Mouse (Mus musculus) MEL (cell line): ENCODE data around the gene Krt80. TPM values are rescaled to one million over a fixed set of nuclear protein-coding genes. Genes with fewer than 3 reads are reported as not detected.
"Not testable (repeated sequence)": the region's sequence is repeated elsewhere in the genome, so short reads cannot be mapped to it uniquely, and the experiment has no call there.

Experiments used
- DNase-seq: peaks from one replicate; pipeline ENCODE4 v3.0.0; 2011; ENCODE audit warnings: low read depth, low spot score
- H3K27ac ChIP-seq: 2 replicates; pipeline ENCODE4 v1.5.1; 2012; ENCODE audit warnings: low read depth, mild to moderate bottlenecking, control low read depth, low read length, moderate library complexity; ENCODE audit not compliant: control insufficient read depth
- H3K27me3 ChIP-seq, 2 experiments: fragments of 150-350 bp in 1 of 2; sonication (generic) in 1 of 2; 2 replicates each; pipeline ENCODE4 v1.6.1; 2012; ENCODE audit warnings: low read length in 2 of 2, mild to moderate bottlenecking in 2 of 2, improper control_type of control experiment in 1 of 2, moderate library complexity in 1 of 2; ENCODE audit not compliant: insufficient read depth in 2 of 2, control insufficient read depth in 1 of 2
- H3K36me3 ChIP-seq, 2 experiments: 2 replicates each; pipeline ENCODE4 v1.6.1; 2012 to 2014; ENCODE audit warnings: low read length in 2 of 2, improper control_type of control experiment in 1 of 2, inconsistent platforms in 1 of 2, mild to moderate bottlenecking in 1 of 2; ENCODE audit not compliant: insufficient read depth in 2 of 2, control insufficient read depth in 1 of 2
- H3K4me1 ChIP-seq, 2 experiments: fragments of 150-350 bp in 1 of 2; sonication (generic) in 1 of 2; 2 replicates each; pipeline ENCODE4 v1.6.1; 2012; ENCODE audit warnings: low read length in 2 of 2, improper control_type of control experiment in 1 of 2, mild to moderate bottlenecking in 1 of 2; ENCODE audit not compliant: insufficient read depth in 2 of 2, control insufficient read depth in 1 of 2
- H3K4me3 ChIP-seq, 2 experiments: fragments of 150-350 bp in 1 of 2; sonication (generic) in 1 of 2; 2 replicates each; pipeline ENCODE4 v1.5.1; 2012; ENCODE audit warnings: low read depth in 2 of 2, low read length in 2 of 2, mild to moderate bottlenecking in 2 of 2, moderate library complexity in 2 of 2, control low read depth in 1 of 2, improper control_type of control experiment in 1 of 2; ENCODE audit not compliant: control insufficient read depth in 1 of 2, insufficient read depth in 1 of 2
- H3K79me2 ChIP-seq: 2 replicates; pipeline ENCODE4 v1.6.1; 2012; ENCODE audit warnings: mild to moderate bottlenecking, low read length, moderate library complexity; ENCODE audit not compliant: control insufficient read depth, poor library complexity, insufficient read depth
- H3K9ac ChIP-seq: 2 replicates; pipeline ENCODE4 v1.6.1; 2012; ENCODE audit warnings: low read depth, mild to moderate bottlenecking, control low read depth, low read length, moderate library complexity; ENCODE audit not compliant: control insufficient read depth, poor library complexity, severe bottlenecking
- H3K9me3 ChIP-seq: fragments of 150-350 bp; sonication (generic); replicated peaks from 2 replicates; pipeline ENCODE4 v1.6.1; 2012; ENCODE audit warnings: mild to moderate bottlenecking, low read length, improper control_type of control experiment, moderate library complexity; ENCODE audit not compliant: insufficient read depth
- CHD2 ChIP-seq: IDR thresholded peaks from 2 replicates; pipeline ENCODE4 v1.6.1; 2011; ENCODE audit warnings: low read length, improper control_type of control experiment
- CTCF ChIP-seq, 3 experiments: IDR thresholded peaks in 2 of 3; conservative IDR thresholded peaks in 1 of 3; 2 replicates each; pipeline ENCODE4 v1.5.1; 2011 to 2012; ENCODE audit warnings: low read length in 3 of 3, low read depth in 2 of 3, mild to moderate bottlenecking in 2 of 3, improper control_type of control experiment in 1 of 3, inconsistent platforms in 1 of 3, mixed read lengths in 1 of 3, moderate library complexity in 1 of 3; ENCODE audit not compliant: control insufficient read depth in 1 of 3, insufficient read depth in 1 of 3, poor library complexity in 1 of 3, severe bottlenecking in 1 of 3
- E2F4 ChIP-seq: IDR thresholded peaks from 2 replicates; pipeline ENCODE4 v1.6.1; 2011; ENCODE audit warnings: low read depth, low read length, improper control_type of control experiment, borderline replicate concordance
- EP300 ChIP-seq, 2 experiments: IDR thresholded peaks; 2 replicates each; pipeline ENCODE4 v1.6.1; 2011; ENCODE audit warnings: improper control_type of control experiment in 2 of 2, low read length in 2 of 2, low read depth in 1 of 2, mild to moderate bottlenecking in 1 of 2
- GATA1 ChIP-seq: IDR thresholded peaks from 2 replicates; pipeline ENCODE4 v1.6.1; 2011; ENCODE audit warnings: low read depth, low read length, improper control_type of control experiment
- KAT2A ChIP-seq: conservative IDR thresholded peaks from 2 replicates; pipeline ENCODE4 v1.6.1; 2012; ENCODE audit warnings: low read depth, low read length, improper control_type of control experiment, inconsistent platforms
- MEF2A ChIP-seq: IDR thresholded peaks from 2 replicates; pipeline ENCODE4 v1.6.1; 2014; ENCODE audit warnings: low read depth, mild to moderate bottlenecking, inconsistent platforms, low read length, improper control_type of control experiment; ENCODE audit not compliant: poor library complexity, insufficient replicate concordance, severe bottlenecking; ENCODE audit errors: extremely low read depth
- MXI1 ChIP-seq: IDR thresholded peaks from 2 replicates; pipeline ENCODE4 v1.6.1; 2011; ENCODE audit warnings: mild to moderate bottlenecking, low read depth, low read length, improper control_type of control experiment
- MYB ChIP-seq: IDR thresholded peaks from 2 replicates; pipeline ENCODE4 v1.6.1; 2011; ENCODE audit warnings: mild to moderate bottlenecking, low read depth, low read length, improper control_type of control experiment
- MYC ChIP-seq: IDR thresholded peaks from 2 replicates; pipeline ENCODE4 v1.6.1; 2011; ENCODE audit warnings: low read depth, mild to moderate bottlenecking, low read length, improper control_type of control experiment, moderate library complexity
- NELFE ChIP-seq: IDR thresholded peaks from 2 replicates; pipeline ENCODE4 v1.6.1; 2011; ENCODE audit warnings: low read depth, low read length, improper control_type of control experiment
- POLR2AphosphoS2 ChIP-seq: IDR thresholded peaks from 2 replicates; pipeline ENCODE4 v1.6.1; 2011; ENCODE audit warnings: low read length, improper control_type of control experiment
- POLR2AphosphoS5 ChIP-seq: IDR thresholded peaks from 2 replicates; pipeline ENCODE4 v1.6.1; 2012; ENCODE audit warnings: low read depth, borderline replicate concordance, mild to moderate bottlenecking, inconsistent platforms, low read length, moderate library complexity, mixed read lengths
- RAD21 ChIP-seq: IDR thresholded peaks from 2 replicates; pipeline ENCODE4 v1.6.1; 2011; ENCODE audit warnings: mild to moderate bottlenecking, low read depth, low read length, improper control_type of control experiment
- RCOR1 ChIP-seq: IDR thresholded peaks from 2 replicates; pipeline ENCODE4 v1.6.1; 2012; ENCODE audit warnings: low read depth, mild to moderate bottlenecking, inconsistent platforms, low read length, improper control_type of control experiment
- SMC3 ChIP-seq: IDR thresholded peaks from 2 replicates; pipeline ENCODE4 v1.6.1; 2011; ENCODE audit warnings: low read depth, low read length, improper control_type of control experiment
- USF1 ChIP-seq: IDR thresholded peaks from 2 replicates; pipeline ENCODE4 v1.6.1; 2014; ENCODE audit warnings: low read depth, mild to moderate bottlenecking, inconsistent platforms, low read length, improper control_type of control experiment, moderate library complexity
- USF2 ChIP-seq, 2 experiments: IDR thresholded peaks; 2 replicates each; pipeline ENCODE4 v1.6.1; 2011 to 2012; ENCODE audit warnings: improper control_type of control experiment in 2 of 2, low read length in 2 of 2, borderline replicate concordance in 1 of 2, inconsistent platforms in 1 of 2, low read depth in 1 of 2, mild to moderate bottlenecking in 1 of 2; ENCODE audit not compliant: insufficient read depth in 1 of 2
- ZC3H11A ChIP-seq: IDR thresholded peaks from 2 replicates; pipeline ENCODE4 v1.6.1; 2012; ENCODE audit warnings: low read depth, mild to moderate bottlenecking, inconsistent platforms, low read length, improper control_type of control experiment
- polyA plus RNA-seq, 2 experiments: library from polyadenylated mRNA; stranded (reverse) in 1 of 2; unstranded in 1 of 2; fragments of >175 nt in 1 of 2; fragments of >200 nt in 1 of 2; gene quantifications; 2 replicates each; pipeline versions ENCODE4 v1.2.1 to v1.2.4; 2012; ENCODE audit warnings: low replicate concordance in 2 of 2, low read depth in 1 of 2; ENCODE audit not compliant: insufficient read length in 2 of 2, insufficient read depth in 1 of 2, missing spikeins in 1 of 2
- total RNA-seq: library from RNA; depleted of rRNA; stranded (reverse); fragments of 300-350 nt; gene quantifications from 2 replicates; pipeline ENCODE4 v1.2.3, GENCODE M21; 2012

Gene Krt80
- total and polyA plus RNA-seq, 3 experiments = not detected

DNA sequence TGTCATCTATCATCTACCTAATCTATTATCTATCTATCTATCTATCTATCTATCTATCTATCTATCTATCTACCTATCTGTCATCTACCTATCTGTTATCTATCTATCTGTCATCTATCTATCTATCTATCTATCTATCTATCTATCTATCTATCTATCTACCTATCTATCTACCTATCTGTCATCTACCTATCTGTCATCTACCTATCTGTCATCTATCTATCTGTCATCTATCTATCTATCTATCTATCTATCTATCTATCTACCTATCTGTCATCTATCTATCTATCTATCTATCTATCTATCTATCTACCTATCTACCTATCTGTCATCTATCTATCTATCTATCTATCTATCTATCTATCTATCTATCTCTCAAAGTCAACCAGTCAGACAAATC is 45.6 kb downstream of the Krt80 start:
- peaks cover 11 to 25% of the 10 kb centered on the region in 2 experiments for H3K4me1 ChIP-seq
- not testable (repeated sequence) for H3K9ac ChIP-seq, DNase-seq, H3K4me3 ChIP-seq, H3K27me3 ChIP-seq, H3K79me2 ChIP-seq, H3K9me3 ChIP-seq, H3K27ac ChIP-seq
- peak; percentile 77; the same call in 1 of the 2 replicates for TF ChIP-seq GATA1
- peaks cover 0 to 17% of the 10 kb centered on the region in 2 experiments; a peak in 2 of 4 replicates for H3K36me3 ChIP-seq

DNA sequence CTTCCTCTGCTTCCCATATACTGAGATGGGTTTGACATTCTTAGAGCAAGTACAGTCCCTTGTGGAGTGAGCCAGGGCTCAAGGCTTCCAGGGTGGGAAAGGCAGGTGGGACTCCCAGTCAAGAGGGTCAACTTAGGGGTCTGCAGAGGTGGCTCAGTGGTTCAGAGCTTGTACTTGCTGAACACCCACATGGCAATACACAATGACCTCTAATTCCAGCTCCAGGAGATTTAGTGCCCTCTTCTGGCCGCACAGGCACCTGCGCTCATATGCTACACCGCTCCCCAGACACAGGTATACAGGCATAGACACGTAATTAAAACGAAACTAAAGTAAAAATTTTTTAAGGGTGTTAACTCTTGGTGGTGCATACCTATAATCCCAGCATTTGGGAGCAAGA is 46.5 kb downstream of the Krt80 start:
- Histone ChIP-seq H3K4me1 (peaks cover 19 to 34% of the 10 kb centered on the region in 2 experiments), H3K27me3 (no peaks in the 10 kb centered on the region), H3K36me3 (peaks cover 0 to 26% of the 10 kb centered on the region in 2 experiments; a peak in 2 of 4 replicates), H3K27ac (no peak overlapping the region), H3K79me2 (no peaks in the 10 kb centered on the region), H3K9ac (no peak overlapping the region), H3K9me3 (no peaks in the 10 kb centered on the region), H3K4me3 (no peak overlapping the region)
- peak; percentile 52 for DNase-seq
- TF ChIP-seq RAD21 = peak; percentile 19
- TF ChIP-seq SMC3 = peak; percentile 34
- no peak for TF ChIP-seq MYB
- peak; percentile 43 to 57 (median 54) for TF ChIP-seq CTCF (IDR thresholded peaks at IDR 0.05 in 2 of 3, conservative IDR thresholded peaks at IDR 0.05 in 1 of 3; ENCODE audit: control insufficient read depth in 1 of 3, insufficient read depth in 1 of 3, low read depth in 2 of 3, low read length in 3 of 3, poor library complexity in 1 of 3, severe bottlenecking in 1 of 3)
- no peak for TF ChIP-seq MXI1

DNA sequence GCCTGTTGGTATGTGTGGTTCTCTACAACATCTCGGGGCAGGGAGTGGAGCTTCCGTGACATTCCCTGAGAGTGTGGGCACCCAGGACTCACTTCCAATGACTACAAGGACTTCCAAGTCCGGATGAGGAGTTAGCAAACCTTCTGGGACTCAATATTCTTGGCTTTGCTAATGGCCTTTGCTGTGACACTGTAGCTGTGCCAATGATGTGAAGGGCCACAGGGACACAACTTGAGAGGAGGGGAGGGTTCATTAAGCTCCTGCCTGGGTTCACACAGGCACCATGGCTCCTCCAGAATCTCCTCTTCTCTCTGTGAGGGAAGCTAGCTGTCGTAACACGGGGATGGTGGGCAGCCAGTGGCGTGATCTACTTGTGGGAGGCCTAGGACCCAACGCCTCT is 47.3 kb downstream of the Krt80 start:
- Histone ChIP-seq H3K4me1 (peaks cover 23 to 41% of the 10 kb centered on the region in 2 experiments), H3K36me3 (peaks cover 0 to 32% of the 10 kb centered on the region in 2 experiments; a peak in 2 of 4 replicates), H3K9ac (no peak overlapping the region)

More for the DNA sequence above, 47.3 kb downstream of the Krt80 start:
- H3K9me3 ChIP-seq = no peaks in the 10 kb centered on the region
- H3K4me3 ChIP-seq = no peak overlapping the region
- no peak for TF ChIP-seq POLR2AphosphoS5
- no peak for TF ChIP-seq MYC
- TF ChIP-seq USF2 (IDR thresholded peaks at IDR 0.05; ENCODE audit: borderline replicate concordance in 1 of 2, insufficient read depth in 1 of 2, low read depth in 1 of 2, low read length in 2 of 2) = no peak
- TF ChIP-seq KAT2A = no peak
- TF ChIP-seq EP300 (IDR thresholded peaks at IDR 0.05; ENCODE audit: low read depth in 1 of 2, low read length in 2 of 2) = no peak
- no peak for TF ChIP-seq RCOR1
- TF ChIP-seq USF1 = no peak
- TF ChIP-seq E2F4 = no peak
- no peak for TF ChIP-seq NELFE
- TF ChIP-seq POLR2AphosphoS2 = no peak
- no peak for TF ChIP-seq SMC3
- no peak for TF ChIP-seq CHD2
- TF ChIP-seq MEF2A = no peak
- TF ChIP-seq RAD21 = no peak
- no peak for TF ChIP-seq ZC3H11A
- no peak for TF ChIP-seq CTCF (IDR thresholded peaks at IDR 0.05 in 2 of 3, conservative IDR thresholded peaks at IDR 0.05 in 1 of 3; ENCODE audit: control insufficient read depth in 1 of 3, insufficient read depth in 1 of 3, low read depth in 2 of 3, low read length in 3 of 3, poor library complexity in 1 of 3, severe bottlenecking in 1 of 3)
- H3K79me2 ChIP-seq = no peaks in the 10 kb centered on the region
- no peak overlapping the region for H3K27ac ChIP-seq
- no peak for DNase-seq
- H3K27me3 ChIP-seq = no peaks in the 10 kb centered on the region
